Mouse (Mus musculus) midbrain, embryonic 16.5 days (tissue): ENCODE measurements at regions not wholly inside any gene's neighbourhood (a gene's known extent, or its start where the extent isn't known, plus 50 kb on each side); places are given as distances from the start of the nearest gene placed in this dataset.
"Not testable (repeated sequence)": the region's sequence is repeated elsewhere in the genome, so short reads cannot be mapped to it uniquely, and the experiment has no call there.

Experiments
- ATAC-seq: fragments of 200-750 bp; cut with Nextera tagmentation; 2 replicates; pipeline ENCODE4 v1.8.0; 2017; ENCODE audit warnings: moderate TSS enrichment
- H3K27ac ChIP-seq: fragments of 300-500 bp; sonication (generic); 2 replicates; pipeline ENCODE4 v1.5.1; 2014; ENCODE audit warnings: mild to moderate bottlenecking, low read length, mixed read lengths
- H3K27me3 ChIP-seq: fragments of 300-500 bp; sonication (generic); 2 replicates; pipeline ENCODE4 v1.6.1; 2014; ENCODE audit warnings: low read depth, low read length, mixed read lengths; ENCODE audit not compliant: control insufficient read depth, insufficient read depth
- H3K36me3 ChIP-seq: fragments of 300-500 bp; sonication (generic); 2 replicates; pipeline ENCODE4 v1.6.1; 2014; ENCODE audit warnings: mild to moderate bottlenecking, low read length, moderate library complexity, mixed read lengths; ENCODE audit not compliant: control insufficient read depth, insufficient read depth
- H3K4me1 ChIP-seq: fragments of 300-500 bp; sonication (generic); 2 replicates; pipeline ENCODE4 v1.6.1; 2014; ENCODE audit warnings: mild to moderate bottlenecking, low read length, mixed read lengths; ENCODE audit not compliant: control insufficient read depth, insufficient read depth
- H3K4me2 ChIP-seq: fragments of 300-500 bp; sonication (generic); 2 replicates; pipeline ENCODE4 v1.6.1; 2014; ENCODE audit warnings: mild to moderate bottlenecking, low read length, mixed read lengths
- H3K4me3 ChIP-seq: fragments of 300-500 bp; sonication (generic); 2 replicates; pipeline ENCODE4 v1.5.1; 2014; ENCODE audit warnings: low read depth, mild to moderate bottlenecking, low read length, moderate library complexity, mixed read lengths
- H3K9ac ChIP-seq: fragments of 300-500 bp; sonication (generic); 2 replicates; pipeline ENCODE4 v1.6.1; 2014; ENCODE audit warnings: low read depth, low read length, mixed read lengths
- H3K9me3 ChIP-seq: fragments of 300-500 bp; sonication (generic); replicated peaks from 2 replicates; pipeline ENCODE4 v1.6.1; 2014; ENCODE audit warnings: mild to moderate bottlenecking, low read length, mixed read lengths; ENCODE audit not compliant: control insufficient read depth, poor library complexity, severe bottlenecking
- WGBS: fragments of 180-500 bp; shearing (Covaris S2); extraction: QIAGEN DNeasy Blood & Tissue Kit; methylation state at CpG from one replicate; pipeline ENCODE4 v1.1.7; 2014; 5-methylcytosine and 5-hydroxymethylcytosine counted together

DNA sequence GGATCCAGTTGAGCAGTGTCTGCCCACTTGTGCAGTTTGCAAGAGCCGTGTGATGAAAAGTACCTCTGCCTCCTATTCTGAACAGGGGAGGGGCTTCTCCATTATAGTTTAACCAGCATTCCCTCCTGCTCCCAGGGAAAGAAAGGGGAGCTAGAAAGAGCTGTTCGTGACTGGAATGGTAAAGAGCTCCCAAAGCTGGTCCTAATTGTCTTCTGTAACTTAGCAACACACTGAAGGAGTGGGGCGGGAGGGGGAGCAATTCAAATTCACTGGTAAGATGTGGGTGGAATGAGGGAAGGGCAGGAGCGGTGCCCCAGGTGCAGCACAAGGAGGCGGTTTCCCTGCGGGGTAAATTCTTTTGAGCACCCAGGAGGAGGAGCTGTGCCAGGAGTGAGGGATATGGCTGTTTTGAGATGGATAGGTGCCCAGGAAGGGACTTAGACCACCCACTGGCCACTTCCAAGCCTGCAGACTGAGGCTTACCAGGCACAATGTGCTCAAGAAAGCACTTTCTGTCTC is 79.5 kb upstream of the Spata13 start:
- no peaks in the 10 kb centered on the region for H3K36me3 ChIP-seq
- H3K4me2 ChIP-seq = peak overlapping the region; percentile 27
- H3K9me3 ChIP-seq = no peaks in the 10 kb centered on the region
- H3K27me3 ChIP-seq = no peaks in the 10 kb centered on the region
- WGBS = 3% methylated on average over 6 of the region's 6 CpGs
- peak overlapping the region; percentile 80 for H3K27ac ChIP-seq
- peaks cover 16% of the 10 kb centered on the region for H3K4me1 ChIP-seq
- ATAC-seq = peak; percentile 96
- H3K9ac ChIP-seq = no peak overlapping the region
- H3K4me3 ChIP-seq = no peak overlapping the region

DNA sequence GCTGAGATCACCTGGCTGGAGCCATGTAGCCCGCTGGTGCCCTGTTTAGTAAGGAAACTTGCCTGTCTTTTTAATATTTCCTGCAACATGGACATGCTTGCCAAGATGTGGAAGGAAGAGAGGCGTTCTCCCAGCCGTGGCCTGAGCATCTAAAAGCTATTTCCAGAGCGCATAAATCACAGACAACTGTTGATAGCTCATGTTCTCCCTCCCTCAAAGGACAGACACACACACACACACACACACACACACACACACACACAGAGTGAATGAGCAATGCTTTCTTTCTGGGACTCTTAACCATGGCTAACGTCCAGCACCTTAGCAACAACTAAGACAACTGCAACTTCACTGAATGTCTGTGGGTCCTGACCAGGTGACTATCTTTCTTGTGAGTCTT is 77.3 kb upstream of the Spata13 start:
- H3K9me3 ChIP-seq = no peaks in the 10 kb centered on the region
- H3K27me3 ChIP-seq = no peaks in the 10 kb centered on the region
- WGBS = 76% methylated on average over 5 of the region's 5 CpGs
- H3K4me3 ChIP-seq = no peak overlapping the region
- no peak overlapping the region for H3K27ac ChIP-seq
- no peak overlapping the region for H3K9ac ChIP-seq
- no peak overlapping the region for H3K4me2 ChIP-seq
- peaks cover 16% of the 10 kb centered on the region for H3K4me1 ChIP-seq
- H3K36me3 ChIP-seq = no peaks in the 10 kb centered on the region
- ATAC-seq = no peak

DNA sequence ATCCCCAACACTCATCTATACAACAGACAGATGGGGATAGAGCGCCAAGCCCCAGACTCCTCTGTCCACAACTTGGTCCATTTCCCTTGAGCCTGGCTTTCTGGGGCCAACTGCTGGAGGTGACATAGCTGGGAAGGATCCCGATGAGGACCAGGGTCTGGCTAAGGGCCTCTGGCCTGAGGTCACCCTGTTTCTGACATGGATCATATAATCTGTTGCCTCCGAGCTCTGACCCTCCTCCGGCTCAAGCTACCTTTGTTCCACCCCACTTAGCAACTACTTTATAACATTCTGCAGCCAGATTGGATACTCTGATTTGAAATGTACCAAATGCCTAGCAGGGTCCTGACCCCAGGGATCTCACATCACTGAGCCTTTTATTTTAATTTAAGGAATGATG is 76.8 kb upstream of the Spata13 start:
- 61% methylated on average over 4 of the region's 4 CpGs for WGBS
- H3K27ac ChIP-seq = no peak overlapping the region

DNA sequence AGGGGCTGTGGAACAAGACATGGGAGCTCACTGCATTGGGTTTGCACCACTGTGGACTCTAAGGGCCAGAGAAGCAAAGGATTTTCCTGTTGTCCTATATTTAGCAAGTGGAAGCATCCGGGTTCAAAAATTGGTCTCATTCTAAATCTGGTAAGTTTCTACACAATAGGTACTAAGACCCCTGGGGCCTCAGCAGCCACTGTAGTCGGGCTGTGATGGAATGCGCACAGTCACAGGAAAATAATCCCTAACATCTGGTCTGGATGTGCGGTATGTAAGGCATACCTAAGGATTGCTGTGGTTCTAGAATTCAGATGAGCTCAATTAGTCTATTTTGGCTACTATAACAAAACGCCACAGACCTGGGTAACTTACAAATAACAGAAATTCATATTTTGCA is 74.4 kb upstream of the Spata13 start:
- WGBS = 78% methylated on average over 5 of the region's 5 CpGs
- H3K4me1 ChIP-seq = peaks cover 6% of the 10 kb centered on the region; the same call in 1 of the 2 replicates
- no peaks in the 10 kb centered on the region for H3K36me3 ChIP-seq
- H3K4me2 ChIP-seq = no peak overlapping the region
- no peaks in the 10 kb centered on the region for H3K9me3 ChIP-seq
- no peak overlapping the region for H3K9ac ChIP-seq
- no peak for ATAC-seq
- H3K27me3 ChIP-seq = no peaks in the 10 kb centered on the region
- no peak overlapping the region for H3K27ac ChIP-seq
- no peak overlapping the region for H3K4me3 ChIP-seq

More for the DNA sequence above, 76.8 kb upstream of the Spata13 start:
- H3K27me3 ChIP-seq = no peaks in the 10 kb centered on the region
- H3K9ac ChIP-seq = no peak overlapping the region
- H3K36me3 ChIP-seq = no peaks in the 10 kb centered on the region
- no peaks in the 10 kb centered on the region for H3K9me3 ChIP-seq
- H3K4me2 ChIP-seq = no peak overlapping the region
- no peak overlapping the region for H3K4me3 ChIP-seq
- no peak for ATAC-seq
- H3K4me1 ChIP-seq = peaks cover 16% of the 10 kb centered on the region

DNA sequence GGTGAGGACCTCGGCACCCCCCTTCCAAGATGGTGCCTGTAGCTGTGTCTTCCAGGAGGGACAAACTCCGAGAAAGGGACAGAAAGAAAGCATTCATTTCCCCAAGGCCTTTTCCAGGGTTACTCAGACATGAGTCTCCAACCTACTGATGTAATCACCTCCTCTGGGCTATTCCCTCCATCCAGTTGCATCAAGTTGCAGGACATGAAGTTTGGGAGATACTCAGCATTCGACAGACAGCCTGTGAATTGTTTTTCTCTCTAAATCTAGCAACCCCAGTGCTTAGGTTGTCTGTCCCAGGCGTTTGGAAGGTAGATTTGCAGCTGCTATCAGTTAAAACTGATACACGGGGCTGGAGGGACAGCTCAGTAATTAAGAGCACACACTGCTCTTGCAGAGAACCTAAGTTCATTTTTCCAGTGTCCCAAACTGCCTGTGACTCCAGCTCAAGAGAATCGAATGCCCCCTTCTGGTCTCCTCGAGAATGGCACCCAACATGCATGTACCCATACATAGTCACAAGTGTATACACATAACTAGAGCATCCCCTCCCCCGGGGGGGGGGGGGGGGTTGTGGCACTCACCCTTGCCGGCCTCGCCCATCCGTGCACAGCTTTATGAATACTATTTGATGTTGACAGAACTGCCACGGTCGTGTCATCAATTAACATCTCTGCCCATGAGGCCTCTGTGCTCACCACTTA is 73.8 kb upstream of the Spata13 start:
- WGBS = 76% methylated on average over 13 of the region's 13 CpGs
- no peaks in the 10 kb centered on the region for H3K27me3 ChIP-seq
- ATAC-seq = no peak; the same call in 1 of the 2 replicates
- H3K36me3 ChIP-seq = no peaks in the 10 kb centered on the region
- no peaks in the 10 kb centered on the region for H3K4me1 ChIP-seq
- no peak overlapping the region for H3K27ac ChIP-seq
- no peaks in the 10 kb centered on the region for H3K9me3 ChIP-seq
- no peak overlapping the region for H3K4me3 ChIP-seq
- H3K4me2 ChIP-seq = no peak overlapping the region
- H3K9ac ChIP-seq = no peak overlapping the region

DNA sequence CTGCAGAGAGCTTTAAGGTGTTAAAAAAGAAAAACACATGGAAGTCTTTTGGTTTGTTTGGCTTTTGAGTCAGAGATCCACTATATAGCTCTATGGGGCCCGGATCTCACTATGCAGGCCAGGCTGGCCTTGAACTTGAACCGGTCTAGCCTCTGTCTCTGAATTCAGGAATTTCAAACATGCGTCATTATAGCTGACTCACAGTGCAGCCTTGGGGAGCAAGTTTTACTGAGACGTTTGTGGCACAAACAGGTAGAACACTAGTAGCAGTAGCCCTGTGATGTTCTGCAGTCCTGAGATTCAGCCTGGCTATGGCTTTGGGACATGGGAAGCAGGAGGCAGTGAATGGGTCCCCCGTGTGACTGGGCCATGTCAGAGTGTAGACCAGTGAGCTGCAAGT is 57.5 kb upstream of the Spata13 start:
- no peak overlapping the region for H3K9ac ChIP-seq
- no peaks in the 10 kb centered on the region for H3K9me3 ChIP-seq
- H3K4me1 ChIP-seq = no peaks in the 10 kb centered on the region
- WGBS = 90% methylated on average over 5 of the region's 5 CpGs
- ATAC-seq = no peak
- H3K4me2 ChIP-seq = no peak overlapping the region
- H3K27me3 ChIP-seq = no peaks in the 10 kb centered on the region
- no peaks in the 10 kb centered on the region for H3K36me3 ChIP-seq
- no peak overlapping the region for H3K4me3 ChIP-seq
- no peak overlapping the region for H3K27ac ChIP-seq

DNA sequence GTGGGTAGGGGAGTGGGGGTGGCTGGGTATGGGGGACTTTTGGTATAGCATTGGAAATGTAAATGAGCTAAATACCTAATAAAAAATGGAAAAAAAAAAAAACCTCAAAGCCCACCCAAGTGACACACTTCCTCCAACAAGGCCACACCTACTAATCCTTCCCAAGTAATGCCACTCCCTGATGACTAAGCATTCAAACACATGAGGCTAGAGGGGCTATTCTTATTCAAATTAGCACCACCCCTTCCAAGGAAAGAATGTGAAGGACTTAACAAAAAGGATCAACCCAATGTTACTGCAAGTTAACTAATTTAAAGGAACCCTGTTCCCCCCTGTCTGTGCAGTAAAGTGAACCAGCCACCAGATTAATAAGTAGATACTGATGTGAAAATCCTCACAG is 53.7 kb upstream of the Spata13 start:
- ATAC-seq = not testable (repeated sequence)

More for the DNA sequence above, 53.7 kb upstream of the Spata13 start:
- H3K9ac ChIP-seq, H3K9me3 ChIP-seq, H3K27ac ChIP-seq, H3K36me3 ChIP-seq, H3K27me3 ChIP-seq, H3K4me3 ChIP-seq, H3K4me1 ChIP-seq, H3K4me2 ChIP-seq: not testable (repeated sequence)
